Mouse (Mus musculus) kidney, embryonic 15.5 days (tissue): ENCODE data around the gene Col25a1. TPM values are rescaled to one million over a fixed set of nuclear protein-coding genes. Genes with fewer than 3 reads are reported as not detected.

Source experiments
- ATAC-seq: fragments of 200-750 bp; cut with Nextera tagmentation; replicated peaks from 2 replicates; pipeline ENCODE4 v1.8.0; 2017; ENCODE audit warnings: moderate TSS enrichment; ENCODE audit not compliant: low FRiP score
- H3K27ac ChIP-seq: fragments of 300-500 bp; sonication (generic); 2 replicates; pipeline ENCODE4 v1.5.1; 2015; ENCODE audit warnings: mild to moderate bottlenecking, inconsistent platforms
- H3K27me3 ChIP-seq: fragments of 300-500 bp; sonication (generic); 2 replicates; pipeline ENCODE4 v1.6.1; 2015; ENCODE audit warnings: inconsistent platforms
- H3K36me3 ChIP-seq: fragments of 300-500 bp; sonication (generic); 2 replicates; pipeline ENCODE4 v1.6.1; 2015; ENCODE audit warnings: inconsistent platforms
- H3K4me1 ChIP-seq: fragments of 300-500 bp; sonication (generic); 2 replicates; pipeline ENCODE4 v1.6.1; 2015; ENCODE audit warnings: inconsistent platforms
- H3K4me2 ChIP-seq: fragments of 300-500 bp; sonication (generic); 2 replicates; pipeline ENCODE4 v1.6.1; 2015; ENCODE audit warnings: moderate library complexity, mild to moderate bottlenecking, inconsistent platforms
- H3K4me3 ChIP-seq: fragments of 300-500 bp; sonication (generic); replicated peaks from 2 replicates; pipeline ENCODE4 v1.5.1; 2015; ENCODE audit warnings: mild to moderate bottlenecking, inconsistent platforms
- H3K9ac ChIP-seq: fragments of 300-500 bp; sonication (generic); 2 replicates; pipeline ENCODE4 v1.6.1; 2015; ENCODE audit warnings: mild to moderate bottlenecking, inconsistent platforms
- H3K9me3 ChIP-seq: fragments of 300-500 bp; sonication (generic); replicated peaks from 2 replicates; pipeline ENCODE4 v1.6.1; 2016; ENCODE audit warnings: inconsistent platforms
- WGBS: fragments of 180-500 bp; shearing (Covaris S2); methylation state at CpG from one replicate; pipeline ENCODE4 v1.1.7; 2015; ENCODE audit warnings: mixed read lengths; 5-methylcytosine and 5-hydroxymethylcytosine counted together
- polyA plus RNA-seq: library from polyadenylated mRNA; unstranded; fragments of >200 nt; fragmentation: Nextera tagmentation; extraction: Ambion mirVana; gene quantifications from 2 replicates; pipeline ENCODE4 v1.2.1, GENCODE M21; 2015

The Col25a1 gene
- polyA plus RNA-seq, 1 experiment from 2014 or later = 5.4 TPM

DNA sequence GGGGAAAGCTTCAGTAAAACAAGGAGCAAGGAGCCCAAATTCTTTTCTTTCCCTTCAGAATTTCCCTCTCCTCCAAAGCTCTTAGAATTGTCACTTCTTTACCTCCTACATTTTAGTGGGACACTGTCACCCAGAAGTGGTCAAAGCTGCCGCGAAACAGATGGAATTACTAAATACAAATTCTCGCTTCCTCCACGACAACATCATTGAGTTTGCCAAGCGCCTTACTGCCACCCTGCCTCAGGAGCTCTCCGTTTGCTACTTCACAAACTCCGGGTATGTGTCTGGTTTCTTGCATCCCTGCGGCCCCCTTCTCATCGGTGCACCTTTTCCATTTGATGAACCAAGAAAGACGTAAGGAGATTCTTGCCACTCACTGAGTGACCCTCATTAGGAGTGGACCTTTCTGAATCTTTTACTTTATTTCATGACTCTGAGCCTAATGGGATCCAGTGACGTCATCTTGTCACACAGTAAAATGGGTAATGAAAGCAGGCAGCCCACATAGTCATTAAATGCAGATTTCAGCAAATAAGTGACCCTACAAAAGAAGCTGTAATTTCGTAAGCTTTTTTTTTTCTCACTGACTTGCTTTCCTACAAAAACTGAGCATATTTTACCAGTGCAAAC is 489.3 kb downstream of the Col25a1 start:
- H3K9me3 ChIP-seq = no peaks in the 10 kb centered on the region
- no peak overlapping the region for H3K4me3 ChIP-seq
- H3K27me3 ChIP-seq = peaks cover 3% of the 10 kb centered on the region; the same call in 1 of the 2 replicates
- ATAC-seq = no peak
- H3K4me2 ChIP-seq = no peak overlapping the region
- peaks cover 9% of the 10 kb centered on the region for H3K4me1 ChIP-seq
- H3K27ac ChIP-seq = no peak overlapping the region
- WGBS = 67% methylated on average over 12 of the region's 12 CpGs
- H3K9ac ChIP-seq = no peak overlapping the region
- H3K36me3 ChIP-seq = no peaks in the 10 kb centered on the region

DNA sequence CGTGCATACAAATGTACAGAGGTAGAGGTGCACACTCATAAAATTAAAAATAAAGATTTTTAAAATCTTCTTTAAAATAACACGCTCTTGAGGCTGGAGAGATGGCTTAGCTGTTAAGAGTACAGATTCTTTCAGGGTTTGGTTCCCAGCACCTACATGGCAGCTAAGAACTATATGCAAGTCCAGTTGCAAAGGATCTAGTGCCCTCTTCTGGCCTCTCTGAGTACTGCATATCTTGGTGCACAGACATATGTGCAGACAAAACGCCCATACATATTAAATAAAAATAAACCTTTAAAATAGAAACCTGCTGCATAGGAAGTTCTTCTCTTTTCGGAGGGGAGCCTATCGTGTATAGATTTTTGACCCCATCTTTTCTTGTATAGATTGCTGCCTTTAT is 497.1 kb downstream of the Col25a1 start:
- no peaks in the 10 kb centered on the region for H3K36me3 ChIP-seq
- H3K4me3 ChIP-seq = no peak overlapping the region
- no peaks in the 10 kb centered on the region for H3K9me3 ChIP-seq
- WGBS = 93% methylated on average over 5 of the region's 5 CpGs
- no peaks in the 10 kb centered on the region for H3K4me1 ChIP-seq
- no peak overlapping the region for H3K9ac ChIP-seq
- no peak overlapping the region for H3K4me2 ChIP-seq
- no peak overlapping the region for H3K27ac ChIP-seq
- no peaks in the 10 kb centered on the region for H3K27me3 ChIP-seq
- no peak for ATAC-seq

DNA sequence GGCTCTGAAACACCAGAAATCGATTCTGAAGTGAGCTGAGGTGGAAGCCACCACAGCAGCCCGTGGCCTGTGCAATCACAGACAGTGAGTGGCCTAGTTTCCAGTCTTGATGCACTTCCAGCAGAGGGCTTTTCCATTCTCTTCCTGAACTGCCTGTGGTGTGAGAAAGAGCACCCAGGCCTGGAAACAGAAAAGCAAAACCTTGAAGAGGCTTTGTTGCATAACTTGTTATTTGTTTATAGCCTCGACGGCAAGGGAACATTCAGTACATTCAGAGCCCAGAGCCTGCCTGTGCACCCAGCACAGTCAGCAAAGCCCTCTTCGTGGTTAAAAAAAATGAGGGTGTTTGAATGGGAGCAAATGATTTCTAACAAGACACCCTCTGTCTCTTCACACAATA is 502.6 kb downstream of the Col25a1 start:
- no peaks in the 10 kb centered on the region for H3K36me3 ChIP-seq
- H3K9me3 ChIP-seq = no peaks in the 10 kb centered on the region
- no peaks in the 10 kb centered on the region for H3K4me1 ChIP-seq
- H3K27me3 ChIP-seq = no peaks in the 10 kb centered on the region
- H3K4me2 ChIP-seq = no peak overlapping the region
- H3K4me3 ChIP-seq = no peak overlapping the region
- H3K9ac ChIP-seq = no peak overlapping the region
- H3K27ac ChIP-seq = no peak overlapping the region
- WGBS = 75% methylated on average over 5 of the region's 5 CpGs
- ATAC-seq = no peak

DNA sequence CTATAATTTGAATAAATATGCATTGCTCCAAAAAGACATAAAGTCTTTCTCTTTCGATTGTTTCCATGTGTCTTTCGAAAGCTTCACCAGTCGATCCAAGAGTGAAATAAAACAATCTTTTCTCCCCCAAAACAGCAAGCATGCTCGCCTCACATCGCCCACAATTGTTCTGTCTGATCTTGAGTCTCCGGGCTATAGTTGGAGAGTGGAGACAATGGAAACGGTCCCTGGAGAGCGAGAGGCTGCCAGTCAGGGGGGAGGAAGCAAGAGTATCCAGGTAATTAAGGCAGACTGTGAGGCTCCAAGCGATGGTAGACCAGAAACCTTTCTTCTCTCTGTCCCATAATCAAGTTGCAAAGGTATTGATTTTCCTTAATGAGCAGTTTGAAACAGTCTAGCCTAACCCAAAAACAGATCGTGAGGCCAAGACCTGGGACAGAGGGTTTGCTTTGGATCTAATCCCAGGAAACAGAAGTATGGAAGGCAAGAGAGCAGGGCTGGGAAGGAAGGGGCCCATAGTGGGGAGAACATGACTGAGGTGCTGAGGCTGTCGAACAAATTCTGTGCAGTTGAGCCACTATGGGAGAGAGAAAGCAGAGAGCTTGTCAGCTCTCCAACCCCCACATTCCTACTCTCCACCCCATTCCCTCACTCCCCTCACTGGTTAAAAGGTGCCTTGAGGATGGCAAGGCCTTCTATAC is 515.0 kb downstream of the Col25a1 start:
- ATAC-seq = no peak
- Histone ChIP-seq H3K4me2 (no peak overlapping the region), H3K4me1 (0 out of 2 replicates have a peak, but pooled peaks cover 2% of the 10 kb centered on the region), H3K27me3 (no peaks in the 10 kb centered on the region), H3K27ac (no peak overlapping the region), H3K36me3 (no peaks in the 10 kb centered on the region), H3K9me3 (no peaks in the 10 kb centered on the region), H3K4me3 (no peak overlapping the region), H3K9ac (no peak overlapping the region)
- 78% methylated on average over 11 of the region's 11 CpGs for WGBS

Other genes starting within 250 kb of the Col25a1 start
- 79.2 and 79.3 TPM in 2 replicates for gene Casp6, start 230.1 kb upstream of the Col25a1 start, polyA plus RNA-seq
- gene Mcub, start 161.3 kb upstream of the Col25a1 start, polyA plus RNA-seq = 1.1 and 3.7 TPM in 2 replicates
- gene Sec24b, start 69.9 kb upstream of the Col25a1 start, polyA plus RNA-seq = 33.6 and 36.9 TPM in 2 replicates